Mouse (Mus musculus): ENCODE data around the gene Shc3. TPM values are rescaled to one million over a fixed set of nuclear protein-coding genes. Genes with fewer than 3 reads are reported as not detected.

Gene Shc3
- polyA plus RNA-seq, 1 experiment = 0.25 TPM

GRCm38 (mm10) chr13:51409936-51410481 is 159.2 kb downstream of the Shc3 start:
- H3K36me3 ChIP-seq (ENCODE audit: control insufficient read depth, insufficient read depth, low read length, poor library complexity, severe bottlenecking) = no peaks in the 10 kb centered on the region
- no peaks in the 10 kb centered on the region for H3K9me3 ChIP-seq (replicated peaks; ENCODE audit: control insufficient read depth, insufficient read depth, low read length, poor library complexity, severe bottlenecking)
- no peak for TF ChIP-seq EP300 (IDR thresholded peaks at IDR 0.05; ENCODE audit: insufficient read depth, low read depth, low read length)
- TF ChIP-seq POLR2A (IDR thresholded peaks at IDR 0.05; ENCODE audit: insufficient read depth, low read length) = no peak
- no peak for TF ChIP-seq CTCF (IDR thresholded peaks at IDR 0.05; ENCODE audit: low read depth, low read length)
- H3K27me3 ChIP-seq (ENCODE audit: control insufficient read depth, insufficient read depth, low read length, poor library complexity, severe bottlenecking) = no peaks in the 10 kb centered on the region
- H3K4me1 ChIP-seq (ENCODE audit: control insufficient read depth, insufficient read depth, low read length) = no peaks in the 10 kb centered on the region
- no peak overlapping the region for H3K9ac ChIP-seq (ENCODE audit: low read depth, poor library complexity, severe bottlenecking)
- H3K4me3 ChIP-seq (ENCODE audit: low read depth, low read length) = no peak overlapping the region
- no peak overlapping the region for H3K27ac ChIP-seq (ENCODE audit: insufficient read depth, low read length)

GRCm38 (mm10) chr13:51408519-51409001 is 160.7 kb downstream of the Shc3 start, which contains the start of gene S1pr3:
Gene S1pr3, plus strand, starts transcription at chr13:51408639.
- Histone ChIP-seq H3K9ac (ENCODE audit: low read depth, poor library complexity, severe bottlenecking) (peak within 1 kb of the TSS; percentile 41), H3K4me1 (ENCODE audit: control insufficient read depth, insufficient read depth, low read length) (no peaks in the 10 kb centered on the region), H3K4me3 (ENCODE audit: low read depth, low read length) (peak within 1 kb of the TSS; percentile 73), H3K27ac (ENCODE audit: insufficient read depth, low read length) (no peak within 1 kb of the TSS), H3K36me3 (ENCODE audit: control insufficient read depth, insufficient read depth, low read length, poor library complexity, severe bottlenecking) (no peaks in the 10 kb centered on the region), H3K9me3 (replicated peaks; ENCODE audit: control insufficient read depth, insufficient read depth, low read length, poor library complexity, severe bottlenecking) (no peaks in the 10 kb centered on the region), H3K27me3 (ENCODE audit: control insufficient read depth, insufficient read depth, low read length, poor library complexity, severe bottlenecking) (no peaks in the 10 kb centered on the region)
- 0 out of 2 replicates have a peak, but pooled peaks have one; percentile 24 for TF ChIP-seq EP300 (IDR thresholded peaks at IDR 0.05; ENCODE audit: insufficient read depth, low read depth, low read length)
- TF ChIP-seq POLR2A (IDR thresholded peaks at IDR 0.05; ENCODE audit: insufficient read depth, low read length) = no peak
- no peak for TF ChIP-seq CTCF (IDR thresholded peaks at IDR 0.05; ENCODE audit: low read depth, low read length)

- no peak for TF ChIP-seq CTCF (IDR thresholded peaks at IDR 0.05; ENCODE audit: low read depth, low read length)
- TF ChIP-seq EP300 (IDR thresholded peaks at IDR 0.05; ENCODE audit: insufficient read depth, low read depth, low read length) = no peak
- TF ChIP-seq POLR2A (IDR thresholded peaks at IDR 0.05; ENCODE audit: insufficient read depth, low read length) = no peak
- Histone ChIP-seq H3K9me3 (replicated peaks; ENCODE audit: control insufficient read depth, insufficient read depth, low read length, poor library complexity, severe bottlenecking) (no peaks in the 10 kb centered on the region), H3K27me3 (ENCODE audit: control insufficient read depth, insufficient read depth, low read length, poor library complexity, severe bottlenecking) (no peaks in the 10 kb centered on the region), H3K36me3 (ENCODE audit: control insufficient read depth, insufficient read depth, low read length, poor library complexity, severe bottlenecking) (no peaks in the 10 kb centered on the region), H3K4me3 (ENCODE audit: low read depth, low read length) (no peak overlapping the region), H3K4me1 (ENCODE audit: control insufficient read depth, insufficient read depth, low read length) (no peaks in the 10 kb centered on the region), H3K27ac (ENCODE audit: insufficient read depth, low read length) (no peak overlapping the region), H3K9ac (ENCODE audit: low read depth, poor library complexity, severe bottlenecking) (no peak overlapping the region)
Observed at GRCm38 (mm10) chr13:51407541-51408217, 161.5 kb downstream of the Shc3 start.

GRCm38 (mm10) chr13:51405731-51406320 is 163.4 kb downstream of the Shc3 start:
- no peaks in the 10 kb centered on the region for H3K9me3 ChIP-seq (replicated peaks; ENCODE audit: control insufficient read depth, insufficient read depth, low read length, poor library complexity, severe bottlenecking)
- TF ChIP-seq CTCF (IDR thresholded peaks at IDR 0.05; ENCODE audit: low read depth, low read length) = no peak
- TF ChIP-seq EP300 (IDR thresholded peaks at IDR 0.05; ENCODE audit: insufficient read depth, low read depth, low read length) = no peak
- no peak for TF ChIP-seq POLR2A (IDR thresholded peaks at IDR 0.05; ENCODE audit: insufficient read depth, low read length)
- H3K27me3 ChIP-seq (ENCODE audit: control insufficient read depth, insufficient read depth, low read length, poor library complexity, severe bottlenecking) = no peaks in the 10 kb centered on the region
- peaks cover 4% of the 10 kb centered on the region for H3K4me1 ChIP-seq (ENCODE audit: control insufficient read depth, insufficient read depth, low read length)
- H3K9ac ChIP-seq (ENCODE audit: low read depth, poor library complexity, severe bottlenecking) = no peak overlapping the region
- H3K36me3 ChIP-seq (ENCODE audit: control insufficient read depth, insufficient read depth, low read length, poor library complexity, severe bottlenecking) = no peaks in the 10 kb centered on the region
- no peak overlapping the region for H3K27ac ChIP-seq (ENCODE audit: insufficient read depth, low read length)
- no peak overlapping the region for H3K4me3 ChIP-seq (ENCODE audit: low read depth, low read length)

GRCm38 (mm10) chr13:51404566-51404965 is 164.7 kb downstream of the Shc3 start:
- Histone ChIP-seq H3K9me3 (replicated peaks; ENCODE audit: control insufficient read depth, insufficient read depth, low read length, poor library complexity, severe bottlenecking) (no peaks in the 10 kb centered on the region), H3K27ac (ENCODE audit: insufficient read depth, low read length) (no peak overlapping the region), H3K4me1 (ENCODE audit: control insufficient read depth, insufficient read depth, low read length) (peaks cover 4% of the 10 kb centered on the region), H3K36me3 (ENCODE audit: control insufficient read depth, insufficient read depth, low read length, poor library complexity, severe bottlenecking) (no peaks in the 10 kb centered on the region), H3K9ac (ENCODE audit: low read depth, poor library complexity, severe bottlenecking) (no peak overlapping the region), H3K27me3 (ENCODE audit: control insufficient read depth, insufficient read depth, low read length, poor library complexity, severe bottlenecking) (no peaks in the 10 kb centered on the region), H3K4me3 (ENCODE audit: low read depth, low read length) (no peak overlapping the region)
- TF ChIP-seq EP300 (IDR thresholded peaks at IDR 0.05; ENCODE audit: insufficient read depth, low read depth, low read length) (no peak), POLR2A (IDR thresholded peaks at IDR 0.05; ENCODE audit: insufficient read depth, low read length) (no peak), CTCF (IDR thresholded peaks at IDR 0.05; ENCODE audit: low read depth, low read length) (no peak)

Data from ES-Bruce4 (cell line).